ENCODE assay signal across 21 mouse cellular contexts in genomic region chr16:95285043-95285442, GRCm38 (mm10). TPM values are rescaled to one million over a fixed set of nuclear protein-coding genes. Genes with fewer than 3 reads are reported as not detected.
"Had no signal": no experiment of that assay in that cellular context is flagged by ENCODE, and none has a peak within 500 bp of the region (broad histone marks: within the 10 kb centered on the region; RNA-seq: fewer than 3 reads in every experiment).

No protein-coding gene starts in this region.

- H3K36me3 ChIP-seq: limb, embryonic 12.5 days; limb, embryonic 15.5 days; midbrain, embryonic 10.5 days; midbrain, embryonic 13.5 days had no signal

- H3K9ac ChIP-seq: limb, embryonic 12.5 days; limb, embryonic 15.5 days; liver, embryonic 14.5 days; liver, postnatal 0 days; lung, embryonic 14.5 days; midbrain, embryonic 13.5 days had no signal

- H3K27ac ChIP-seq: kidney, postnatal 0 days; layer of hippocampus, adult 2 months; limb, embryonic 12.5 days; liver, embryonic 14.5 days; midbrain, embryonic 10.5 days; midbrain, embryonic 13.5 days; stomach, postnatal 0 days had no signal

- DNase-seq: kidney, postnatal 25 days; left cerebral cortex, postnatal 4 days; liver, postnatal 0 days; lung, embryonic 14.5 days; lung, postnatal 36 days; right cerebral cortex, postnatal 4 days; thymus, adult 2 months; thymus, postnatal 14 days; thymus, postnatal 4 days had no signal

- H3K27me3 ChIP-seq: limb, embryonic 12.5 days; limb, embryonic 15.5 days; megakaryocyte, embryonic 14.5 days; midbrain, embryonic 13.5 days had no signal

- H3K4me3 ChIP-seq: layer of hippocampus, adult 2 months; limb, embryonic 12.5 days; limb, embryonic 15.5 days; megakaryocyte, embryonic 14.5 days; midbrain, embryonic 10.5 days; midbrain, embryonic 13.5 days had no signal

- H3K4me1 ChIP-seq: limb, embryonic 12.5 days; midbrain, embryonic 10.5 days; midbrain, embryonic 13.5 days had no signal

- H3K9me3 ChIP-seq: limb, embryonic 12.5 days; limb, embryonic 15.5 days; megakaryocyte, embryonic 14.5 days; midbrain, embryonic 10.5 days; midbrain, embryonic 13.5 days had no signal

- H3K4me2 ChIP-seq: limb, embryonic 12.5 days; limb, embryonic 15.5 days; liver, embryonic 11.5 days; lung, embryonic 14.5 days; midbrain, embryonic 13.5 days had no signal

- ATAC-seq: liver, postnatal 0 days; midbrain, embryonic 13.5 days; midbrain, embryonic 16.5 days had no signal

RNA-seq across cellular contexts. Expression of gene Kcnj15, which starts 27.7 kb away (rescaled TPM):
- total RNA-seq: monocyte, adult 5-6 weeks had no signal
